Mouse (Mus musculus): ENCODE results near the gene Sertm1.

Sertm1 gene

GRCm38 (mm10) chr3:54915643-54916071 is at the start of gene Sertm1:
Gene Sertm1 (minus strand): TSS chr3:54915887.
- no peak for DNase-seq (ENCODE audit: extremely low read depth, insufficient read length, low spot score)

- DNase-seq (ENCODE audit: extremely low read depth, insufficient read length, low spot score), result no peak
These were observed 49.3 kb upstream of the Sertm1 start for GRCm38 (mm10) chr3:54964948-54965506.

- no peak for DNase-seq (ENCODE audit: extremely low read depth, insufficient read length, low spot score)
These were observed 27.6 kb upstream of the Sertm1 start for GRCm38 (mm10) chr3:54943067-54943810.

GRCm38 (mm10) chr3:54934535-54934934 is 18.8 kb upstream of the Sertm1 start:
- DNase-seq (ENCODE audit: extremely low read depth, insufficient read length, low spot score), result no peak

GRCm38 (mm10) chr3:54932599-54932998 is 16.9 kb upstream of the Sertm1 start:
- DNase-seq (ENCODE audit: extremely low read depth, insufficient read length, low spot score), result no peak

- no peak for DNase-seq (ENCODE audit: extremely low read depth, insufficient read length, low spot score)
These were observed 4.7 kb upstream of the Sertm1 start for GRCm38 (mm10) chr3:54920425-54920824.

GRCm38 (mm10) chr3:54914845-54915642 is 643 bp downstream of the Sertm1 start:
- no peak for DNase-seq (ENCODE audit: extremely low read depth, insufficient read length, low spot score)

GRCm38 (mm10) chr3:54908878-54909277 is 6.8 kb downstream of the Sertm1 start:
- no peak for DNase-seq (ENCODE audit: extremely low read depth, insufficient read length, low spot score)

GRCm38 (mm10) chr3:54897974-54898373 is 17.7 kb downstream of the Sertm1 start:
- DNase-seq (ENCODE audit: extremely low read depth, insufficient read length, low spot score), result no peak

GRCm38 (mm10) chr3:54894891-54895290 is 20.8 kb downstream of the Sertm1 start:
- DNase-seq (ENCODE audit: extremely low read depth, insufficient read length, low spot score), result no peak

GRCm38 (mm10) chr3:54892218-54892617 is 23.5 kb downstream of the Sertm1 start:
- DNase-seq (ENCODE audit: extremely low read depth, insufficient read length, low spot score), result no peak

- DNase-seq (ENCODE audit: extremely low read depth, insufficient read length, low spot score), result no peak
These were observed 29.2 kb downstream of the Sertm1 start for GRCm38 (mm10) chr3:54886501-54886900.

Data from 3134 (cell line).